Mouse (Mus musculus): ENCODE data around the gene Cmc1.

The Cmc1 gene

DNA sequence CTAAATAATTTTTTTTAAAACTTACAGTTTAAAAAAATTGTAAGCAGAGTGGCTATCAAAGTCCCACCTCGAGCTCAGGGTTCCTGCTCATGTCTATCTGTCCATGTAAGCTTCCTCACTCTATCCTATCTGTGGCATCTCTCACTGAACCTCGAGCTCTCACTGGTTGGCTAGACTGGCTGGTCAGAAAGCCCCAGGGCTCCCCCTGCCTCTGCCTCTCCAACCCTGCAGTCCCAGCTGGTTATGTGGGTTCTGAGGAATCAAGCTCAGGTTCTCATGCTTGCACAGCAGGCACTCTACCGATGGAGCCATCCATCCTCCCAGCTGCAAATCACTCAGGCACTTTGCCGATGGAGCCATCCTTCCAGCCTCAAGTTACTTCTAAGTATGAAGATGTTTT is 120.5 kb downstream of the Cmc1 start:
- DNase-seq: no peak

DNA sequence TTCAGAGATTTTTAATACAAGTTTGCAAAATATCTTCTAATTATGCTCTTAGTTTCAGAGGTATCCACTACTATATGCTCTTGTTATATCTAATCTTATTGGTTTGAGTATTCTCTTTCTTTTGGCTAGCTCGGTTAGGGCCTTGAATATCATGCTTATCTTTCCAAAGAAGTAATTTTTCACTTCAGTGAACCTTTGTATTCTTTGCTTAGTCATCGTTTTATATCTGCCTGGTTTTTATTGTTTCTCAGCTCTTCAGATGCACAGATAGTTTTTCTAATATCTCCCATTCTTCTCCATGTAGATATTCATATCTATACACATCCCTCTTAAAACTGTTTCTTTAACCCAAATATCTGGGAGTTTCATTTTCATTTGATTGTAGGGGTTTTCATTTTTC is 125.0 kb downstream of the Cmc1 start:
- no peak for DNase-seq
